Mouse (Mus musculus) spleen, adult 2 months (tissue): Measurements from ENCODE around the gene Pgm2.

Experiments
- CTCF ChIP-seq: fragments of 200-500 bp; IDR thresholded peaks from 2 replicates; pipeline ENCODE4 v1.5.1; 2011; ENCODE audit warnings: mild to moderate bottlenecking, inconsistent platforms; ENCODE audit not compliant: insufficient read depth, insufficient read length, insufficient replicate concordance; ENCODE audit errors: extremely low read depth
- POLR2A ChIP-seq: fragments of 200-500 bp; IDR thresholded peaks from 2 replicates; pipeline ENCODE4 v1.6.1; 2011; ENCODE audit warnings: low read depth, low read length, inconsistent platforms

- TF ChIP-seq POLR2A, result no peak
- no peak for TF ChIP-seq CTCF
These were observed 71.7 kb downstream of the Pgm2 start for GRCm38 (mm10) chr5:64164414-64164813.
